Mouse (Mus musculus): ENCODE data around the gene Kcnj15. TPM values are rescaled to one million over a fixed set of nuclear protein-coding genes. Genes with fewer than 3 reads are reported as not detected.

Gene Kcnj15
- polyA plus RNA-seq (2012; rRNA removed): 0.12 and 0.16 TPM in 2 replicates

DNA sequence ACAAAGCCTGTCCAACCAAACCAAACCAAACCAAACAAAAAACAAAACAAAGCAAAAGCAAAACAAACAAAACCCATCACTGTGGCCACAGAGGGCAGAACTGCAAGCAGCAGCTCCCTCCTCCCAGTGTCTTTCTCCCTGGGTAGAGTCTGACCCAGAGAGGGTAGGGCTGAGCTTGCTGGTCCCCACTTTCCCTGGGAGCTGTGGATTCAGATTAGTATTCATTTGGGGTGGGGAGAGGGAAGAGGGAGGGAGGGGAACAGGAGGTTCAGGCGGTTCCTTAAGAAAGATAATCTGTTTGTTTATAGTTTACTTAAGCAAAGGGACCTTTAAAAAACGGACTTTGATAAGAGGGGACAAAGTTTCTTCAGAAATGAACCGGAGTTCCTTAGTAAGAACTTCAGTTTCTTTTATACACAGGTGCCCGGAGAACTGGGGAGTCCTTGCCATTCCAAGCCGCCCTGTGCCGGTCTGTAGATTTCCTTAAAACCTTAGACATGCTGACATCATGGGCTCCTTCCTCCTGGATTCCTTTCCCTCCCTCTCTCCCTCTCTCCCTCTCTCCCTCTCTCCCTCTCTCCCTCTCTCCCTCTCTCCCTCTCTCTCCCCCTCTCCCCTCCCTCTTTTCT lies at the start of gene Kcnj15:
Gene Kcnj15, plus strand, starts transcription at position 293 of the 629 bp plus-strand sequence.

